Mouse (Mus musculus) CD4-positive helper T cell, adult 2 months (primary cell): Measurements from ENCODE around the gene Cic.

Experiments used
- DNase-seq: peaks from one replicate; pipeline ENCODE4 v3.0.0-alpha.2; 2012; ENCODE audit warnings: low read depth, missing footprints, low spot score

Cic gene

DNA sequence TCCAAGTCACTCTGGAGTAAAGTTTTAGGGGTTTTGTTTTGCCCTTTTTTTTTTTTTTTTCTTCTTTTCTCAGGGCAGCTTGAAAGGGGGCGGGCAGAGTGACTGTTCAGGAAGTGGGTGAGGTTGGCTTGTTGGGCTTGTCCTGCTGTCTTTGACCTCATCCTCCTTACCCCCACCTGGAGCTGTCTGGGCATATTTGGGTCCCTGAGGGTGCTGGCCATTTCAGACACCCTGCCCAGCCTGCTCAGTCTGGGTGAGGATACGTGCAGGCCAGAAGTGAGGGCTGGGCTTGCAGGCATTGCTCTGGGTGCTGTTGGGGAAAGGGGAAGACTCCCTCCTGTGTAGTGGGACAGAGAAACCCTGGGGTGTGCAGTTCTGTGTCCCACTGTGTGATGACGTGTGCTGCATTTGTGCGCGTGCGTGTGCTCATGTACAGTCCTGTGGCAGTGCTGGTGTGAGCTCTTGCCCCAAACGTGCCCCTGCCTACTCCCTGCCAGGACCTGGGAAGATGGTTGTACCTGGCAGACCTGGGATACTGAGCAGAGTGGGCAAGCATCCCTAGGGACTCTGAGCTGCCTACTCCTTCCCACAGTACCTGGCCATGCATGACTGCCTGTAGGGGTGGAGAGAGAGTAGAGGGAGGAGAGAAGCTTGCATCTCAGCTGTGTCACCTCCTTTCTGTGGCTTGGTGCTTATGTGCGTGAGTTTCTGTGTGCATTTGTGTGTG, 2.2 kb downstream of the Cic start:
- peak; percentile 61 for DNase-seq

DNA sequence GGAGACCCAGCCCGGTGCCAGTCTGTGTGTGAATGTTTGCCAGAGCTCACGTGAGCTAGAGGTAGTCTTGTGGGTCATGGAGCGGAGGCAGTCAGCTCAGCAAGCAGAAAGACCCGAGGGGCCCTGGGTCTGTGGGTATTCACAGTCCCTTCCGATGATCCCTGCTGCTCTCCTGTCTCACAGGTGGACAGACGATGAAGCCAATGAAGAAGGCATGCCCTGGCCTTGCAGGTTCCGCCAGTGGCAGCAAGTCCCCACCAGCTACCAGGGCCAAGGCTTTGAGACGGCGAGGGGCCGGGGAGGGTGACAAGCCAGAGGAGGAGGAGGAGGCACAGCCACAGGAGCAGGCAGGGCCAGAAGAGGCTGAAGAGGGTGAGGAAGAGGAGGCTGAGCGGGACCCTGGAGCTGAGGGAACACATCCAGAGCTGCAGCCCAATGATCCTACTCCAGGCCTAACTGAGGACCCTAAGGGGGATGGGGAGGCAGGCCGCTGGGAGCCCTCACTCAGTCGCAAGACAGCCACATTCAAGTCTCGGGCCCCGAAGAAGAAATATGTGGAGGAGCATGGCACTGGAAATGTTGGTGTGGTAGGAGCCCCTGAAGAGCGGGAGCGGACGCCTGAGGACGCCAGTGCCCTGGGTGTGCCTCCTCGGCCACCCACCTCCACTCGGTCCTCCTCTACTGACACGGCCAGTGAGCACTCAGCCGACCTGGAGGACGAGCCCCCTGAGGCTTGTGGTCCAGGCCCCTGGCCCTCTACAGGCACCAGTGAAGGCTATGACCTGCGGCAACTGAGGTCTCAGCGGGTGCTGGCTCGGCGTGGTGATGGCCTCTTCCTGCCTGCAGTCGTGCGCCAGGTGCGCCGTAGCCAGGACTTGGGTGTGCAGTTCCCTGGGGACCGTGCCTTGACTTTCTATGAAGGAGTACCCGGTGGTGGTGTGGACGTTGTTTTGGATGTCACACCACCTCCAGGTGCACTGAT, 3.4 kb downstream of the Cic start:
- no peak for DNase-seq

DNA sequence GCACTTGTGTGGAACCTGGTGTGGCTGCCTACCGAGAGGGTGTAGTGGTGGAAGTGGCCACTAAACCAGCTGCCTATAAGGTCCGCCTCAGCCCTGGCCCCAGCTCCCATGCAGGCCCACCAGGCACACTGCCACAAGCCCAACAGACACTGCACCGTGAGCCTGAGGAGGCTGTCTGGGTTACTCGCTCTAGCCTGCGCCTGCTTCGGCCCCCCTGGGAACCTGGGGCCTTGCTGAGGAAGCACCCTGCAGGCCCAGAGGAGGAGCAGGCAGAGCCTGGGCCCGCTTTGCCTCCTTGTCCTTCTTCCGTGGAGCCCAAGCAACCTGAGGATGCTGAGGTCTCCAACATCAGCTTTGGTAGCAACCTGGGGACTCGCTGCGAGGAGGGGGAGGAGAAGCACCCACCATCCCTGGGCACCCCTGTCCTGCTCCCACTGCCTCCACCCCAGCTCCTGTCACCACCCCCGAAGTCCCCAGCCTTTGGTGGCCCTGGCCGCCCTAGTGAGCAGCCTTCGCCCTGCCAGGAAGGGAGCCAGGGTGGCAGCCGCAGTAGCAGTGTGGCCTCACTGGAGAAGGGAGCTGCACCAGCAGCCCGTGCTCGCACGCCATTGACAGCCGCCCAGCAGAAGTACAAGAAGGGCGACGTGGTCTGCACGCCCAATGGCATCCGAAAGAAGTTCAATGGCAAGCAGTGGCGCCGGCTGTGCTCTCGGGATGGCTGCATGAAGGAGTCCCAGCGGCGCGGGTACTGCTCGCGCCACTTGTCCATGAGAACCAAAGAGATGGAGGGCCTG, 4.3 kb downstream of the Cic start:
- no peak for DNase-seq

DNA sequence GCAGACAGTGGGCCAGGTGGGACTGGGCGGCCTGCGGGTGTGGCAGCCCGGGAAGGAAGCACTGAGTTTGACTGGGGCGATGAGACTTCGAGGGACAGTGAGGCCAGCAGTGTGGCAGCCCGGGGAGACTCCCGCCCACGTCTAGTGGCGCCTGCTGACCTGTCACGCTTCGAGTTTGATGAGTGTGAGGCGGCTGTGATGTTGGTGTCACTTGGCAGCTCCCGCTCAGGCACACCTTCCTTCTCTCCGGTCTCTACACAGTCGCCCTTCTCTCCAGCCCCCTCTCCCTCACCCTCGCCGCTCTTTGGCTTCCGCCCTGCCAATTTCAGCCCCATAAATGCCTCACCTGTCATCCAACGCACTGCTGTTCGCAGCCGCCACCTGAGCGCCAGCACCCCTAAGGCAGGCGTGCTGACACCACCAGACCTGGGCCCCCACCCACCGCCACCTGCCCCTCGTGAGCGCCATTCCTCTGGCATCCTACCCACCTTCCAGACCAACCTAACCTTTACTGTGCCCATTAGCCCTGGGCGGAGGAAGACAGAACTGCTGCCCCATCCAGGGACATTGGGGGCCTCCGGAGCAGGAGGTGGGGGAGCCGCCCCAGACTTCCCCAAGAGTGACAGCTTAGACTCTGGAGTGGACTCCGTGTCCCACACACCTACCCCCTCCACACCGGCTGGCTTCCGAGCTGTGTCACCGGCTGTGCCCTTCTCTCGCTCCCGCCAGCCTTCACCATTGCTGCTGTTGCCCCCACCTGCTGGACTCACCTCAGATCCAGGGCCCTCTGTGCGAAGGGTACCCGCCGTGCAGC, 5.1 kb downstream of the Cic start:
- DNase-seq: no peak

DNA sequence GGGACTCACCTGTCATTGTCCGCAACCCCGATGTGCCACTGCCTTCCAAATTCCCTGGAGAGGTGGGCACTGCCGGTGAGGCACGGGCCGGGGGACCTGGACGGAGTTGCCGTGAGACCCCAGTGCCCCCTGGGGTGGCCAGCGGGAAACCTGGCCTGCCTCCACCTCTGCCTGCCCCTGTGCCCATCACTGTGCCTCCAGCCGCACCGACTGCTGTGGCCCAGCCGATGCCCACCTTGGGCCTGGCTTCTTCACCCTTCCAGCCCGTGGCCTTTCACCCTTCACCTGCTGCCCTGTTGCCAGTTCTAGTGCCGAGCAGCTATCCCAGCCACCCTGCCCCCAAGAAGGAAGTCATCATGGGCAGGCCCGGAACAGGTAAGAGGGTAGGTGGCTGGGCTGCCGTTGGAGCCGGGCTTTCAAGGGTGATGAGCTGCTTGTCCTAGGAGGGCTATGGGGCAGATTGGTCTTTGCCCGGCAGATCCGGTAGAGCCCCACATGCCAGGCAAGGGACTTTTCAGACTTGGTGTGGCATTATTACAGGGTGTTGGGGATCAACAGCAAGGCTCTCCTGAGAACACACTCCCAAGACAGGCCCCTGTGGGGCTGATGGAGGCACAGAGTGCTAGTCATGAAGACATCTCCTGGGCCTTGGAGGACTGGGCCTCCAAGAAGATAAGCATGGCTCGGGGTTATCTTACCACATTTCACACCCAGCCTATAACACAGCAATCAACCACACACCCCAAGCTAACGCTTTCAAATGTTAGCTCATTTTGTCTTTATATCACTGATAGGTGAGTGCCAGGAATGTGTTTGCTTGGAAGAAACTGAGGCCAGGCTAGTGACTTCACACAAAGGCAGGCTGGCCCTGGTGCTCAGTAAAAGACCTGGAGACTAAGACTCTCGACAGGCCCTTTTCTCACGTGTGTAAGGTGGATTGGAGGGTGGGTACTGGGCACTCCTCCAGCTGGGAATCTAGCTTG, 6.0 kb downstream of the Cic start:
- DNase-seq: no peak

DNA sequence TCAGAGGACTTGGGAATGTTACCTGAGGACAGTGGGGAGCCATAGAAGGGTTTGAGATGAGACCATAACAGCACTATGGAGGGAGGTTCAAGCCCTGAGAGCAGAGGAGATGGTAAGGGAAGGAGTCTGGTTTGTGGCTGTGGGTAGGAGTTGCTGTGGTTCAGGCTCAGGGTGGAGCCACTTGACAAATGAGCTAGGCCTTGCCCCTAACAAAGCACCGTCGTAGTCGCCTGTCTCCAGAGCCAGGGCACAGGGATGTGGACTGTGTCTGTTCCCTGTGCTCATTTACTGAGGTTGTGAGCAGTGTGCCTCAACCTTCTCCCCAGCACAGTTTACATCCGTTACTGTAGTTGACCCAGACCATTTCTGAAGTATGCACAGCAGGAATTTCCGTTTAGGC, 7.1 kb downstream of the Cic start:
- DNase-seq: peak; percentile 77

DNA sequence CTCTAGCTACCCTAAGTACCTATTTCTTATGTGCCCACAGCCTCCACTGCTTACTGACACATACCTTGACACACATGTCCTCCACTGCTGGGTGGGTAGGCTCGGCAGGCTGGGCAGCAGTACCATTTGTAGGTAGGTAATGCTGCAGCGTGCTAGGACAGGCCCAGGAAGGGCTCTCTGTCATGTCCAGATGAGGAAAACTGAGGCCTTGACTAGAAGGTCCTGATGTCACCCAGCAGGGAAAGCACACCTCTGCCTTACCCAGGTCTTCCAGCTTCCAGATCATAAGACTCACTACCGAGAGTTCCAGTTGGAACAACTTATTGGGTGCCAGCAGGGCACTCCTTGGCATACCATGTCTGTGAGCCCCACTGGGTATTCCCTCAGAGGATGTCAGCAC, 7.5 kb downstream of the Cic start:
- DNase-seq: no peak

DNA sequence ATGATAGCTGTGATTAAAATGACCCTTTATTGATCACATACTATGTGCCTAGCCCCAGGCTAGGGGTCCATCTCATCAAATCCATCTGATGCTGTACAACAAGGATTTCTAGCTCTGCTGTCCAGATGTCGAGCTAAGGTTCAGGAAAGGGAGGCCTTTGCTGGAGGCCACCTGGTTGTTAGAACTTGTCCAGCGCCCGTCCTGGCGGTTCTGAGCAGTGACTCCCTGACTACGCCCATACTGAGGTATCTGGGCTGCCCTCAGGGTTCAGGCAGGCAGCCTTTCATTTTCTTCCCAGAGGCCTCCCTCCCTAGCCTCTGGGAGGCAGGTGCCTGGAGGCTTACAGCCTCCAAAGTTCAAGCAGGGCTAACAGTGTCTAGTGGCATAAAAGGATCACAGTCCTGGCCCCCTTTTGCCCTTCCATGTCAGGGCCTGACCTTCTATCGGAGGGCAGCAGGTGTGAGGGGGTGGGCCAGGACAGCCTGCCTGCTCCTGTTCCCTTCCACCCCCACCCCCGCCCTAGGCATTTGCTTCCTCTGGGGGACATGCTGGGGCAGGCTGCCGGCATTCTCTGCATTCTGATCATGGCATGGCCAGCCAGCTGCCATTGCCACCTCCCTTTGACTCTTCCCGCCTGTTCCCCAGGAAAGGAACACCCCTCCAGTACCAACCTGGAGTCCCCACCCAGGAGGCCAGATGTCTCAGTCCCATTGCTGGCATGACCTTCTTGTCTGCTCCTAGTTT, 8.2 kb downstream of the Cic start:
- no peak for DNase-seq

DNA sequence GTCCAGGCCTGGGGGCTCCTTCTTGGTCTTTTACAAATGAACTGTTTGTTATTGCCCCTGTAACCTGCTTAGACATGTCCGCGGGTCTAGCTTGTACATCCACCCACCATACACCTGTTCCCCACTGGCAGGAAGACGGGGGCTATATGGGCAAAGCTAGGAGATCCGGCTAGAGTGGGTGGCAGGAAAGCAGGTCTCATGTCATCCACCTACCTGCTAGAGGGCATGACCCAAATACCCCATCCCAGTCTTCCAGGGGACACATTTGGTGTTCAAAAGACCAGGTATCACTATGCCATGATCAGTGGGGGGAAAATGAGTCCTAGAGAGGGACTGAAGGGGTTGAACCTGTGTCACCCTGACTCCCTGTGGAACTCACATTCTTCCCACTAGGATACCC, 9.9 kb downstream of the Cic start:
- DNase-seq: no peak

DNA sequence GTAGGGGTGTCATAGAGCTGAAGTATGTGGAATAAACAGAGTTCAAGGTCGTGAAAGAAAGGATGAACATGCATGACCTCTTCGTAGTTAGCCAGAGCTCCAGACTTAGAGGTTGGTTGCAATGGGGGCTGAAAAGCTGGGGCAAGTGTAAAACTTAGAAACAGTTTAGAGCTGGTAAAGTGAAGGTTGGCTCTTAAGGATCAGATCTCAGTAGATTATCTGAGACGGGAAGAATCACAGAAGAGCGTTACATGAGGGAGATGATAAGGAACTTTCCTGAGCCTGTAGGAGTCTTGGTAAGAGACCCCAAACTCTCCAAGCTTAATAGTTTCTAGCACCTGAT, 10.5 kb downstream of the Cic start:
- DNase-seq: no peak

DNA sequence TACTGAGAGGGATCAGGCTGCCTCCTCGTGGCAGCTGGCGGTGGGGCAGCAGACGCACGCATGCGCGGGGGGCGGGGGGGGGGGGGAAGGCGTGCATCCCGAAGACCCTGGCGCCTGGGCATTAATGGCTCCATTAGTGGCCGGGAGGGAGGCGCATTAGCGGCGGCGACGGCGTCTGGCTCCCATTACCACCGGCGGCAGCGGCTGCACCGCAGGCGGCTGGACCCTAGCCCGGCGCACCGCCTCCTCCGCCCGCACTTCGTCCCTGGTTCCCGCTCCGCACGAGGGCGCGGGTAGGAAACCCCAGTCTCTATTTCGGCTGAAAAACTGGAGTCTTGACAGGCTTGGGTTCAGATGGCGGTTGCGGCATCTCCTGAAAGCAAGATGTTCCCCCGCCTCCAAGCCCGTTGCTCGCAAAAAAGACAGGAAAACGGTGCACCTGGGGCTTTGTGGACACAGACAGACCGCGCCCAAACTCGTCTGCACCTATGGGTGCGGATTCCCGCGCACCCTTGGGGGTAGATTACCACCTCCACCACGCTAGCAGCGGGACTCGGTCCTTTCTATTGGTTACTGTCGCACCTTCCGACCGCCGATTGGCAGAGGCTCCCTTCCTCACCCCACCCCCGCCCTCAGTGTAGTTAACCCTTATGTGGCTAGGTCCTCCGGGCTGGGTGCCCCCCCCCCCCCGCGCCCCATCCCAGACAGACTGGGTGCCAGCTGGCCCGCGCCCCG, 11.0 kb downstream of the Cic start:
- DNase-seq: peak; percentile 97

DNA sequence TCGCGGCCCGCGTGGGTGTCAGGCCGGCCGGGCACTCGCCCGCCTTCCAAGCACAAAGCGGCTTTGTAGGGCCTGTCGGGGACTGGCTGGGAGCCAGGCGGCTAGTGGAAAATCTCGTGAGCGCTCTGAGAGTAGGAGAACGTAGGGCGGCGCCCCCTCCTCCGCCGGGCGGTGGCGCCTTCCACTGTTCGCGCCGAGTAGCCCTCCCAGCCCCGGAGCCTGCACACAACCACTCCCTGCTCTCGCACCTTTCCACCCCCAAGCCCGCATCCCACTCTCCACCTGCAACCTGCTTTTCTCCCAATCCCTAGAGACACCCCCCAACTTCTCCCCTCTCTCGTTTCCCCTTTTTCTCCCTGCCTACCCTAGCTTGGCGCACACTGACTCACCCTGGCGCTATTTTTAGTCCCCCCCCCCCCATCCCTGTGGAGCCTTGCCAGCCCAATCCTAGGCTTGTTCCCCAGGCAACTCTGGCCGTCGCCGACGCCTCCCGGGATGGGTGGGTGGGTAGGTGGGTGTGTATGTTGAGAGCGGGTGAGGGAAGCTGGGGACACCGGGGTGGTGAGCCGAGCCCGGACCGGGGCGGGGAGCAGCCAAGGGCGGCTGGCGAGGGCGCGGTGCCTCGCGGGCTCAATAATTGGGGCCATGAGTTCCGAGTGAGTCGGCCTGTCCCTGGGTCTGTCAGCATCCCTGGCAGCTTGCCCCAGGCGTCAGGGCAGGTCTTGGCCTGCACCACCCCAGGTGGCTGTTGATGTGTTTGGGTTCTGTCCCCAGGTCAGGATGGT, 11.8 kb downstream of the Cic start:
- peak; percentile 60 for DNase-seq

DNA sequence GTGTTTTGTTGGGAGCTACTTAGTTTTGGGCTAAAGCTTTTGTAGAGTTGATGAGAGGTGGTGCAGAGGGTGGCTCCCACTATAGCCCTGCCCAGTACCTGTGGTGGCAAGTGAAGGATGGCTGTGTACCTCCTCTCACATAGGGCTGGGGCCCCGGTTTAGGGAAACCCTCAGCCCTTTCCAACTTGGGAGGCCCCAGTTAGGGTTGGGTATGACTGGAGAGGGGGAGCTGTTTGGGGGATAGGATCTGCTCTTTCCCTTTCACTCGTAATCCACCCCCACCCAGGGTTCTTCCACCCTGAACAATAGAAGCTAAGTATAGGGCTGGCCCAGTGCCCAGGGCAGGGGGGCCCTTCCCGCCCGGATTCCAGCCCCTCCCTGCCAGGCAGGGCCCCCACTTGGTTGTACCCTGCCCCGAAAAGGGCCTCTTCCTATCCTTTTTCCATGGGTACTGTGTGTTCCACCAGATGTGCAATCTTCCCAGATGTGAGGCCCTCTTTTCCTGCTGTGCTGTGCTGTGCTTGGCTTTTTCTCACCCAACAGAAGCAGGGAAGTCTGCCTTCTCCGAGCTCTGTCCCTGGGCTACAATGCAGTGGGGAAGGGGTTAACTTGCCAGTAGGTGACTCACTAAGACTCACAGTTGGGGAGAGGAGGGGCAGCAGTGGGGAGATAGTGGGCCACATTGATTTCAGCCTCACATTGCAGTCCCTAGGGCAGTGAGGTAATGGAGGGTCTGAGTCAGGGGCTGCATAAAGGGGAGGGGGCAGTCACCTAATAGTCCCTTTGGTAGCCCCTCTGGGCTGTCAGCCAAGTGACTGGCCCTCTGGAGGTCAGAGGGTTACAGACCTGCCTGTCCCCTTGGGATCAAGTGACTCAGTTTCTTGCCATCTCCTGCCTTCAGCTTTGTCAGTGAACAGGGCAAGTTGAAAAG, 12.6 kb downstream of the Cic start:
- DNase-seq: peak; percentile 49

DNA sequence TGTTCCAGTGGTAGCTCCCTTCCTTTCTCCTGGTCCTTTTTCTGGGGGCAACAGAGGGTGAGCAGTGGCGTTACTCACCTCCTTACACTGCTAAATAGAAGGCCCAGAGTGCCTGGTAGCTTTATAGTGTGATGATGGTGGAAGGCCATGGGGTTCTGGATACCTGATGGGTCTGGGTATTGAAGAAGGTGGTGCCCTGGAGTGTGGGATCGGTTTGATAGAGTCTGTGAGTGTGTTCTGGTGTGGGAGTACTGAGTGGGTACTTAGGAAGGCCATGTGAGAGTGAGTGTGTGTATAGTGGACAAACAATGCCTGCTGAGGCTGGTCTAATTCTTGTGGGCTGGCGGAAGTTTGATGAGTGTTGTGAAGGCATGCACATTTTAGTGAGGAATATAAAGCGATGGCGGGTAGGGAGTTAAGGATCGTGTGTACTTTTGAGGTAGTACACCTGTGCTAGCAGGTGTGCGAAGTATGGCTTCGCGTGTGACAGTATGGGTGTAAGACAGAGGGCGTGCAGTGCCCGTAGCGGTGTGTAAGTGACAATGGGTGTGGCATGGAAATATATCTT, 13.7 kb downstream of the Cic start:
- no peak for DNase-seq

DNA sequence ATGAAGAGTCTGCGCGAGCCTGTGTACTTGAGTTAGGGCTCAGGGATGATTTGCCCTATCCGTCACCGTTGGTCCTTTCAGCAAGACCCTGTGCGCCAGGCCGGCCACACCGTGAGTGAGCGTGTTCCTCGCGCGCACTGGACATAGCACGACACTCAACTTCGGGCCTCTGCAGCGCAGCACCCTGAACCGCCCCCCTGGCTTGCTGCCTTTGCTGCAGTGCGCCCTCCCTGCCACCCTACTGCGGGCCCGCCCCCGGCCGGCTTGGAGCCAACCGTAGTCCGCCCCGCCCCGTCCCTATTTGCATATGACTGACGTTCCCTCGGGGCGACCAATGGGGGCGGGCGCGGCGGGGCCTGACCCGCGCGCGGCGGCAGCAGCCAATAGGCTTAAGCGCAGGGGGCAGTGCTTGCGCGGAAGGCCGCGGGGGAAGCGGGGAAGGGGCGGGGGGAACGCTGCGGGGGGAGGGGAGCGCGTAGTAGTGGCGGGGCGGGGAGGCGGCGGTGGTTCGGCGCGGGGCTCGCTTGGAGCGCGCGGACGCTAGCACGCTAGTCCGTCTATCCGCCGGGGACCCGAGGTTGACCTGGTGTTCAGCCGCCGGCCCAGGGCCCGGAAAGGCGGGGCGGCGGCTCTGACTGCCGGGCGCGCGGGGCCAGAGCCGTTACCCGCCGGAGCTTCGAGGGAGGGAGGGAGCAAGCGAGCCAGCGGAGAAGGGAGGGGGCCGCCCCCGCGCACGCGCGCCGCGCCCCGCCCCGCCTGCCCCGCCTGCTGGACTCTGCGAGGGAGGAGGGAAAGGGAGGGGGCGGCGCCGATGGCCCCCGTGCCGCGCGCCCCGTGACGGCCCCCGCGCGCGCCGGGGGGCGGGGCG, 14.5 kb downstream of the Cic start:
- peak; percentile 99 for DNase-seq
